Mouse (Mus musculus): ENCODE results near the gene Nup214. TPM values are rescaled to one million over a fixed set of nuclear protein-coding genes. Genes with fewer than 3 reads are reported as not detected.
A peak's percentile ranks its signal among the peaks of the same experiment; 100 is the strongest.

The Nup214 gene
- polyA plus RNA-seq, 1 experiment = 91.9 TPM

DNA sequence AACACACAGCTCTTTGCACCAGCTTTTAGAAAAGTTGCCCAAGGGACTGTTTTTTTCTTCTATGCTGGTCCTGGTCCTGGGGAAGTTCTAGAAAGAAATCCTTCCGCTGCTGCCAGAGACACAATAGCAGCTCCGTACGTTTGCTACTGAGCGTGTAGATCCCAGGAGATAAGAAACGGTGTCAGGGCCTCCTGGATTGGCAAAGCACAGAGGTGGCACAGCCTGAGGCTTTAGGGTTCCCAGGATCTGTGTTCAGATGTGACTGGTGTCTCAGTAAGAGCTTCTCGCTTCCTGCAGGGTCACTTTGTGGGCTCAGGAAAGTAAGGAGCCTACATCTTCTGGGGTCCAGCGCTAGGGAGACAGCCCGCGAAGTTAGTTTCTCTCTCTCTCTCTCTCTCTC, 23.3 kb upstream of the Nup214 start:
- Histone ChIP-seq H3K9me3 (replicated peaks; ENCODE audit: control insufficient read depth, insufficient read depth, low read length, poor library complexity, severe bottlenecking) (no peaks in the 10 kb centered on the region), H3K36me3 (ENCODE audit: control insufficient read depth, insufficient read depth, low read length, poor library complexity, severe bottlenecking) (no peaks in the 10 kb centered on the region), H3K27ac (ENCODE audit: insufficient read depth, low read length) (no peak overlapping the region), H3K27me3 (ENCODE audit: control insufficient read depth, insufficient read depth, low read length, poor library complexity, severe bottlenecking) (no peaks in the 10 kb centered on the region), H3K9ac (ENCODE audit: low read depth, poor library complexity, severe bottlenecking) (peak overlapping the region; percentile 24; the same call in 1 of the 2 replicates), H3K4me3 (ENCODE audit: low read depth, low read length) (peak overlapping the region; percentile 72), H3K4me1 (ENCODE audit: control insufficient read depth, insufficient read depth, low read length) (peaks cover 2% of the 10 kb centered on the region)
- TF ChIP-seq CTCF (IDR thresholded peaks at IDR 0.05; ENCODE audit: low read depth, low read length) (no peak), POLR2A (IDR thresholded peaks at IDR 0.05; ENCODE audit: insufficient read depth, low read length) (no peak), EP300 (IDR thresholded peaks at IDR 0.05; ENCODE audit: insufficient read depth, low read depth, low read length) (no peak)

GRCm38 (mm10) chr2:31952236-31952635, 22.0 kb upstream of the Nup214 start:
- Histone ChIP-seq H3K27me3 (ENCODE audit: control insufficient read depth, insufficient read depth, low read length, poor library complexity, severe bottlenecking) (no peaks in the 10 kb centered on the region), H3K4me1 (ENCODE audit: control insufficient read depth, insufficient read depth, low read length) (peaks cover 5% of the 10 kb centered on the region), H3K36me3 (ENCODE audit: control insufficient read depth, insufficient read depth, low read length, poor library complexity, severe bottlenecking) (no peaks in the 10 kb centered on the region), H3K4me3 (ENCODE audit: low read depth, low read length) (no peak overlapping the region), H3K9ac (ENCODE audit: low read depth, poor library complexity, severe bottlenecking) (no peak overlapping the region), H3K9me3 (replicated peaks; ENCODE audit: control insufficient read depth, insufficient read depth, low read length, poor library complexity, severe bottlenecking) (no peaks in the 10 kb centered on the region), H3K27ac (ENCODE audit: insufficient read depth, low read length) (no peak overlapping the region)
- TF ChIP-seq CTCF (IDR thresholded peaks at IDR 0.05; ENCODE audit: low read depth, low read length) (no peak), POLR2A (IDR thresholded peaks at IDR 0.05; ENCODE audit: insufficient read depth, low read length) (no peak), EP300 (IDR thresholded peaks at IDR 0.05; ENCODE audit: insufficient read depth, low read depth, low read length) (no peak)

DNA sequence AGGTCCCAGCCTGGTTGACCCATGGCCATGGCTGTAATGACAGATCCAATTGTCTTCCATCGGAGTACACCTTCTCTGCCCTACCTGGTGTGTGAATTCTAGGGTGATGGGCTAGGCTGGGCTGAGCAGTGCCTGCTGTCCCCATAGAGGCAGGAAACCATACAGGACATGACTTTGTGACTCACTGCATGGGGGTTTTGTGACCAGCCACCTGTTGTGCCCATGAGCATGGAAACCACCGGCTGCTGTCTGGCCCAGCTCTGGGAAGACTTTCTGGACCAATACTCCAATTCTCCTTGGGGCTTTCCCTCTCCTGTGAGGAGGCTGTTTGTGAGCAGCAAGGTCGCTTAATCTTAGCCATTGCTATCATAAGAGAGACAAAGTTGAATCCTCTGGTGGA, 21.5 kb upstream of the Nup214 start:
- no peaks in the 10 kb centered on the region for H3K9me3 ChIP-seq (replicated peaks; ENCODE audit: control insufficient read depth, insufficient read depth, low read length, poor library complexity, severe bottlenecking)
- H3K4me1 ChIP-seq (ENCODE audit: control insufficient read depth, insufficient read depth, low read length) = peaks cover 5% of the 10 kb centered on the region
- H3K36me3 ChIP-seq (ENCODE audit: control insufficient read depth, insufficient read depth, low read length, poor library complexity, severe bottlenecking) = no peaks in the 10 kb centered on the region

GRCm38 (mm10) chr2:31953687-31954086, 20.5 kb upstream of the Nup214 start:
- Histone ChIP-seq H3K9me3 (replicated peaks; ENCODE audit: control insufficient read depth, insufficient read depth, low read length, poor library complexity, severe bottlenecking) (no peaks in the 10 kb centered on the region), H3K9ac (ENCODE audit: low read depth, poor library complexity, severe bottlenecking) (no peak overlapping the region), H3K4me3 (ENCODE audit: low read depth, low read length) (no peak overlapping the region), H3K27me3 (ENCODE audit: control insufficient read depth, insufficient read depth, low read length, poor library complexity, severe bottlenecking) (no peaks in the 10 kb centered on the region), H3K4me1 (ENCODE audit: control insufficient read depth, insufficient read depth, low read length) (peaks cover 6% of the 10 kb centered on the region), H3K27ac (ENCODE audit: insufficient read depth, low read length) (no peak overlapping the region), H3K36me3 (ENCODE audit: control insufficient read depth, insufficient read depth, low read length, poor library complexity, severe bottlenecking) (no peaks in the 10 kb centered on the region)
- TF ChIP-seq EP300 (IDR thresholded peaks at IDR 0.05; ENCODE audit: insufficient read depth, low read depth, low read length) = no peak

More for the DNA sequence above, 21.5 kb upstream of the Nup214 start:
- no peaks in the 10 kb centered on the region for H3K27me3 ChIP-seq (ENCODE audit: control insufficient read depth, insufficient read depth, low read length, poor library complexity, severe bottlenecking)
- no peak overlapping the region for H3K27ac ChIP-seq (ENCODE audit: insufficient read depth, low read length)
- no peak overlapping the region for H3K4me3 ChIP-seq (ENCODE audit: low read depth, low read length)
- TF ChIP-seq CTCF (IDR thresholded peaks at IDR 0.05; ENCODE audit: low read depth, low read length) (no peak), EP300 (IDR thresholded peaks at IDR 0.05; ENCODE audit: insufficient read depth, low read depth, low read length) (no peak)
- H3K9ac ChIP-seq (ENCODE audit: low read depth, poor library complexity, severe bottlenecking) = no peak overlapping the region

GRCm38 (mm10) chr2:31954779-31955181, 19.5 kb upstream of the Nup214 start:
- Histone ChIP-seq H3K27me3 (ENCODE audit: control insufficient read depth, insufficient read depth, low read length, poor library complexity, severe bottlenecking) (no peaks in the 10 kb centered on the region), H3K9me3 (replicated peaks; ENCODE audit: control insufficient read depth, insufficient read depth, low read length, poor library complexity, severe bottlenecking) (no peaks in the 10 kb centered on the region), H3K4me1 (ENCODE audit: control insufficient read depth, insufficient read depth, low read length) (peaks cover 6% of the 10 kb centered on the region), H3K4me3 (ENCODE audit: low read depth, low read length) (no peak overlapping the region), H3K9ac (ENCODE audit: low read depth, poor library complexity, severe bottlenecking) (no peak overlapping the region), H3K27ac (ENCODE audit: insufficient read depth, low read length) (no peak overlapping the region), H3K36me3 (ENCODE audit: control insufficient read depth, insufficient read depth, low read length, poor library complexity, severe bottlenecking) (no peaks in the 10 kb centered on the region)
- TF ChIP-seq CTCF (IDR thresholded peaks at IDR 0.05; ENCODE audit: low read depth, low read length) (no peak), EP300 (IDR thresholded peaks at IDR 0.05; ENCODE audit: insufficient read depth, low read depth, low read length) (no peak), POLR2A (IDR thresholded peaks at IDR 0.05; ENCODE audit: insufficient read depth, low read length) (no peak)

DNA sequence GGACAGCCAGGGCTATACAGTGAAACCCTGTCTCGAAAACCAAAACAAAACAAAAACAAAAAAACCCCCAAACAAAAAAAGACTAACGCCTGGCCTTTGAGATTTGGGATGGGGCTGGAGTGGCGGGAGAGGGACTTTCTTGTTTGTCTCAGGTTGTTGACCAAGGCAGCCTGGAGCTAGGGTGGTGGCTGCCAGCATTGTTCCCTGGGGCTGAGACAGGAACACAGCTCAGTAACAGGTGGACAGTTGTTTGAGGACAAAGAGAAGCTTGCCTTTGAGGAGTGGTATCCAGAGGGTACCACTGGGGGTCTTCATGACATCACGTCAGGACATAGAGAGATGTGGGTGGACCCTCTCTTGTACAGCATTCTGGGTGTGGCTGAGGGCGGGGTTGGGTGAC, 18.6 kb upstream of the Nup214 start:
- Histone ChIP-seq H3K9me3 (replicated peaks; ENCODE audit: control insufficient read depth, insufficient read depth, low read length, poor library complexity, severe bottlenecking) (no peaks in the 10 kb centered on the region), H3K27ac (ENCODE audit: insufficient read depth, low read length) (no peak overlapping the region), H3K9ac (ENCODE audit: low read depth, poor library complexity, severe bottlenecking) (no peak overlapping the region), H3K27me3 (ENCODE audit: control insufficient read depth, insufficient read depth, low read length, poor library complexity, severe bottlenecking) (no peaks in the 10 kb centered on the region), H3K4me1 (ENCODE audit: control insufficient read depth, insufficient read depth, low read length) (peaks cover 7% of the 10 kb centered on the region), H3K4me3 (ENCODE audit: low read depth, low read length) (no peak overlapping the region), H3K36me3 (ENCODE audit: control insufficient read depth, insufficient read depth, low read length, poor library complexity, severe bottlenecking) (no peaks in the 10 kb centered on the region)
- TF ChIP-seq POLR2A (IDR thresholded peaks at IDR 0.05; ENCODE audit: insufficient read depth, low read length) (no peak), EP300 (IDR thresholded peaks at IDR 0.05; ENCODE audit: insufficient read depth, low read depth, low read length) (peak; percentile 90), CTCF (IDR thresholded peaks at IDR 0.05; ENCODE audit: low read depth, low read length) (no peak)

All from ES-Bruce4 (cell line).